Mouse (Mus musculus): Measurements from ENCODE around the gene Tgtp2. TPM values are rescaled to one million over a fixed set of nuclear protein-coding genes. Genes with fewer than 3 reads are reported as not detected.
"Not testable (repeated sequence)": the region's sequence is repeated elsewhere in the genome, so short reads cannot be mapped to it uniquely, and the experiment has no call there.

The Tgtp2 gene
- polyA plus RNA-seq (2012; fragmentation: generic; extraction: Trizol) = 0.12 TPM
- long read RNA-seq, experiment 1, partial matches to known transcripts = 0 of 1 reads
- long read RNA-seq, experiment 1, other reads (novel, unspliced or antisense) = 0 of 1 reads
- long read RNA-seq, experiment 2 = 0 reads

DNA sequence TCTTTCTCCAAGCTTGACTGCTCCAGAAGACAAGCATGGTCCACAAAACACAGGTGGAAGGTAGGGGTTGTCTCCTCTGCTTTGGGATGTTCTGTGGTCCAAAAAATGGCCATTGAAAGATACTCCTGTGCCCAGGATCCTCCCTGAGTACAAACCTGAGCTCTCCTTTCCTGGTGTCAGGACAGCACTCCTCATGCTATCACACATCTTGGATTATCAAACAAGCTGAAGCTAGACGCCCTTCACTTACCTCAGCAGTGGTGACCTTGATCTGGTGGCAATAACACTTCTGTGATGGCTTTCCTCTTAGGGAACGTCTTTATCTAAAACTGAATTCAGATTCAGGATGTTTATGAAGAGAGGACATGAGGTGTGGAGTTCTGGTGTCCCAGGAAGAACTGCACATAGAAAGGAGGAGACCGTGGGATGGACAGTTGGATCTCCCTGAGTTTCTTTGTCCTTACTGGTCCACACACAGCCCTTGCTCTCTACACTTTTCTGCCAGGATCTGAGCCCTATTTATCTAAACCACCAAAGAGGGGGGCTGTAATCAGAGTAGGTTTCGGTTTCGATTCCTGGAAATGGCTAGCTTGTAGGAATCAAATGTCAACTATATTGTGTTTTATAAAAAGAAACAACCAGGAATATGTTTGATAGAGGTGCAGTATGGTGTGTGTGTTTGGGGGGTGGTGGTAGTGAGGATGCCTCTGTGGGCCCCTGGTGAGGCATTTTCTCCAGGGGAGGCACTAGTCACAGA lies at the start of gene Tgtp2:
Gene Tgtp2 (minus strand): TSS at position 494 of the 757 bp plus-strand sequence.
- H3K4me3 ChIP-seq (ENCODE audit: insufficient read depth, poor library complexity, severe bottlenecking); H3K27me3 ChIP-seq (ENCODE audit: control insufficient read depth, insufficient read depth, insufficient read length); H3K79me3 ChIP-seq (ENCODE audit: low read depth); H3ac ChIP-seq (ENCODE audit: control insufficient read depth, insufficient read length, low read depth); H3K36me3 ChIP-seq (ENCODE audit: control insufficient read depth, insufficient read depth); H3K79me2 ChIP-seq (ENCODE audit: control insufficient read depth, insufficient read depth): not testable (repeated sequence)

DNA sequence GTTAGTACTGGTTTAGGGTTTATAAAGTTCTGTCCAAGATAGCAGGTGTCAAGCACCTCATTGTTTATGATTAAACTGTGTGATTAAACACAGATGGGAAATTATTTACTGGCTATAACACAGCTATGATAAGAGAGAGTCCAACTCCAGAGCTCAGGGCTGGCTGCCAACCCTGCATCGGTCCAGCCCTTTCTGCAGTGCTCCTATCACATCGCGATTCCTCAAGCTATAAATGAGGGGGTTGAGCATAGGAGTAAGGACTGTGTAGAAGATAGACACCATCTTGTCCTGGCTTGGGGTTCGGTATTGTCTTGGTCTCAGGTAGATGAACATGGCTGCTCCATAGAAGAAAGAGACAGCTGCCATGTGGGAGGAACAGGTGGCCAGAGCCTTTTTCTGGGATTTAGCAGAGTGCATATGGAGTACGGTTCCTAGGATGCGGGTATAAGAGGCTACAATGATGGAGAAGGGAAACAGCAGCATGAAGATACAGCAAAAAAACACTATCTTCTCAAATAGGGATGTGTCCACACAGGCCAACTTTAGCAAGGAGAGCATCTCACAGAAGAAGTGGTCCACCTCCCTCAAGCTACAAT lies 48.7 kb upstream of the Tgtp2 start:
- H3K36me3 ChIP-seq (ENCODE audit: control insufficient read depth, insufficient read depth) = no peaks in the 10 kb centered on the region
- peaks cover 3% of the 10 kb centered on the region for H3K27me3 ChIP-seq (ENCODE audit: control insufficient read depth, insufficient read depth, insufficient read length)
- H3K4me3 ChIP-seq (ENCODE audit: insufficient read depth, poor library complexity, severe bottlenecking) = no peak overlapping the region
- no peaks in the 10 kb centered on the region for H3K79me3 ChIP-seq (ENCODE audit: low read depth)
- TF ChIP-seq CTCF (IDR thresholded peaks at IDR 0.05; ENCODE audit: control insufficient read depth, insufficient read depth, insufficient read length) (no peak), MAX (IDR thresholded peaks at IDR 0.05) (no peak), USF1 (IDR thresholded peaks at IDR 0.05; ENCODE audit: low read depth) (no peak), MYOG (IDR thresholded peaks at IDR 0.05; ENCODE audit: control insufficient read depth, extremely low read depth, insufficient read length) (no peak), FOSL1 (IDR thresholded peaks at IDR 0.05; ENCODE audit: insufficient read depth, low read length, poor library complexity, severe bottlenecking) (no peak), CEBPB (IDR thresholded peaks at IDR 0.05; ENCODE audit: low read depth) (no peak), MYOD1 (IDR thresholded peaks at IDR 0.05; ENCODE audit: control insufficient read depth, insufficient read length, low read depth) (no peak)
- H3ac ChIP-seq (ENCODE audit: control insufficient read depth, insufficient read length, low read depth) = no peak overlapping the region
- no peaks in the 10 kb centered on the region for H3K79me2 ChIP-seq (ENCODE audit: control insufficient read depth, insufficient read depth)

DNA sequence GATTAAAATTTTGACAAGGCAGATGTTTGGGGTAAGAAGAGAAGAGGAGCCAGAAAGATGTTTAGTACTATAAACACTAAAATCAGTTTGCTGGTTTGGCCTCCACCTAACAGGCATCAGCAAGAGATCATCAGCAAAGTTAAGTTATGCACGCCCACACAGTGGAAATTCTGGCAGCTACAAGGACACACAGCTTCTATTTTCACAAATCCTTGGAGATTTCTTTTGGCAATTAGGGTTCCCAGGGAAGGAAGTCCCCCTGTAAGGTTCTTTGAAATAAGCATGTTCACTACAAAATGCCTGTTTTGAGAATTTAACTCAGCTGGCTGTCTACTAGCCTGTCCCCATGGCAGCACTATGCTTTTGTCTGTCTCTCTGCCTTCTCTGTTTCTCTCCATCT lies 47.0 kb upstream of the Tgtp2 start:
- H3K27me3 ChIP-seq (ENCODE audit: control insufficient read depth, insufficient read depth, insufficient read length) = peaks cover 3% of the 10 kb centered on the region
- TF ChIP-seq USF1 (IDR thresholded peaks at IDR 0.05; ENCODE audit: low read depth) = no peak
- no peak for TF ChIP-seq MAX (IDR thresholded peaks at IDR 0.05)
- no peak for TF ChIP-seq CTCF (IDR thresholded peaks at IDR 0.05; ENCODE audit: control insufficient read depth, insufficient read depth, insufficient read length)
- TF ChIP-seq MYOD1 (IDR thresholded peaks at IDR 0.05; ENCODE audit: control insufficient read depth, insufficient read length, low read depth) = no peak
- TF ChIP-seq MYOG (IDR thresholded peaks at IDR 0.05; ENCODE audit: control insufficient read depth, extremely low read depth, insufficient read length) = no peak
- no peak for TF ChIP-seq CEBPB (IDR thresholded peaks at IDR 0.05; ENCODE audit: low read depth)
- no peak for TF ChIP-seq FOSL1 (IDR thresholded peaks at IDR 0.05; ENCODE audit: insufficient read depth, low read length, poor library complexity, severe bottlenecking)
- no peak overlapping the region for H3ac ChIP-seq (ENCODE audit: control insufficient read depth, insufficient read length, low read depth)
- H3K36me3 ChIP-seq (ENCODE audit: control insufficient read depth, insufficient read depth) = no peaks in the 10 kb centered on the region
- H3K79me2 ChIP-seq (ENCODE audit: control insufficient read depth, insufficient read depth) = no peaks in the 10 kb centered on the region
- H3K4me3 ChIP-seq (ENCODE audit: insufficient read depth, poor library complexity, severe bottlenecking) = no peak overlapping the region
- H3K79me3 ChIP-seq (ENCODE audit: low read depth) = no peaks in the 10 kb centered on the region

DNA sequence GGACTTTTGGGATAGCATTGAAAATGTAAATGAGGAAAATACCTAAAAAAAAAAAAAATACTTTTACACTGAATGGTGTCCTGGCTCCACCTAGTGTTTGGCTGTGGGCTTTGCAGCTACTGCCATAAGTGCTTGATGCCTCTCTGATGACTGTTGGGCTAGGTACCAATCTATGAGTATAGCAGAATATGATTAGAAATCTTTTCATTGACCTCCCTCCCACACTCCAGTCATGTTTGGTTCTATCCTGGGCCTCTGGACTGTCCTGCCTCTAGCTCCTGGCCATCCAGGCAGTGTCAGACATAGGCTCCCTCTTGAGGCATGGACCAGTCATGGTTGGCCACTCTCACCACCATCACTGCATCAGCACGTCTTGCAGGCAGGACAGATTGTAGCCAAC lies 44.8 kb upstream of the Tgtp2 start:
- H3K36me3 ChIP-seq (ENCODE audit: control insufficient read depth, insufficient read depth) = no peaks in the 10 kb centered on the region
- H3K4me3 ChIP-seq (ENCODE audit: insufficient read depth, poor library complexity, severe bottlenecking) = no peak overlapping the region
- peaks cover 3% of the 10 kb centered on the region for H3K27me3 ChIP-seq (ENCODE audit: control insufficient read depth, insufficient read depth, insufficient read length)
- H3K79me2 ChIP-seq (ENCODE audit: control insufficient read depth, insufficient read depth) = no peaks in the 10 kb centered on the region
- no peak overlapping the region for H3ac ChIP-seq (ENCODE audit: control insufficient read depth, insufficient read length, low read depth)
- TF ChIP-seq MAX (IDR thresholded peaks at IDR 0.05) = no peak
- no peak for TF ChIP-seq CEBPB (IDR thresholded peaks at IDR 0.05; ENCODE audit: low read depth)
- no peak for TF ChIP-seq MYOD1 (IDR thresholded peaks at IDR 0.05; ENCODE audit: control insufficient read depth, insufficient read length, low read depth)
- TF ChIP-seq CTCF (IDR thresholded peaks at IDR 0.05; ENCODE audit: control insufficient read depth, insufficient read depth, insufficient read length) = peak; percentile 24
- H3K79me3 ChIP-seq (ENCODE audit: low read depth) = no peaks in the 10 kb centered on the region

DNA sequence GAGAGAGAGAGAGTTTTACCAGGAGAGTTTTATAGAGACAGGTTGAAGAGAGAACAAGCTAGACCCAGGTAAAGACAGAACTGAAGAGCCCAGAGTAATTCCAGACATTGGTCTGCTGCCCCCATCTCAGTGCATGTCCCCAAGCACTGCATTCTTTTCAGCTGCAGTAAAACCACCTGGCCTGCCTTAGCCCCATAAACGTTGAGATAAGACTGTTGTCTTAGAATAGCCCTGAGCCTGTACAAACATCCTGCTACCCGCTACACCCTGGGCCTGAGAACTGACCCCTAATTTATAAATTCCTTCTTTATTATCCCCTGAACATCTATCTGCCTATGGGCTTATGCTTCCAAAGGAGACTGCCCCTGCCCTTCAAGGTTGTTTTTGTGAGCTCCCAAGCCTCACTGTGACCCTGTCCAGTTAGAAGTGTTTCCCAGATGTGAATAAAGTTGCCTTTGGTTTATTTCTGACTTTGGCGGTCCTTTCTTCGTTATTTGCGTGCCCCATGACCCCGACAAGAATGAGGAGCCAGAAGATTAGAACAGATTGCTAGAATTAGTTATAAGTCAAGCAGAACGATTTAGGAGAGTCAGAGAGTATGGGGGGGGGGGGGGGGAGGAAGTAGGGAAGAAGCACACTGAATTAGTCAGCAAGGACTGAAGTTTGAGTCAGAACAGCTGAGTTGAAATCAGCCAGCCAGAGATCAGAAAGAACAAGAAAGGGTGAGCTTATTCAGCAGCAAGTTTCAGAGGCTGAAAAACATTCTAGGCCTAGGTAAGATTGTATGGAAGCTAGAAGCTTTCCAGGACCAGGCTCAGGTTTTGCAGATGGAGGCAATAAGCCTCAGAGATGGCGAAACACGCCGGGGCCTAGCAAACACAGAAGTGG lies 43.9 kb upstream of the Tgtp2 start:
- TF ChIP-seq CEBPB (IDR thresholded peaks at IDR 0.05; ENCODE audit: low read depth) = no peak
- Histone ChIP-seq H3K79me2 (ENCODE audit: control insufficient read depth, insufficient read depth) (no peaks in the 10 kb centered on the region), H3ac (ENCODE audit: control insufficient read depth, insufficient read length, low read depth) (no peak overlapping the region), H3K36me3 (ENCODE audit: control insufficient read depth, insufficient read depth) (no peaks in the 10 kb centered on the region), H3K4me3 (ENCODE audit: insufficient read depth, poor library complexity, severe bottlenecking) (no peak overlapping the region), H3K79me3 (ENCODE audit: low read depth) (no peaks in the 10 kb centered on the region), H3K27me3 (ENCODE audit: control insufficient read depth, insufficient read depth, insufficient read length) (peaks cover 3% of the 10 kb centered on the region)

DNA sequence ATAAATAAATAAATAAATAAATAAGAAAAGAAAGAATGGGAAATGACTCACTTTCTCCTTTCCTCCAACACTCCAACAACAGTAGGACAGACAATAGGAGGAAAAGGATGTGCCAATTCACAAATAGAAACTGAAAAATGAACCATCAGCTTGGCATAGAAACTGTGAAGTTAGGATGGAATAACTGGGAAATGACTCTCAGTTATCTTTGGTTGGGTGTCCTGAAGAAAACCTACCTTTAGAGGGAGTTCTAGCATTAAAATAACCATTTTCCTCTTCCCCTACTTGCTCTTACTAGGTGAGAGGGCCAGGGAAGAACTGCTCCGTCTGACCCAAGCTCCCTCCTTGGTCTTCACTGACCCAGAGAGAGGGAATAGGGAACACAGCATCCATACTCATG lies 41.7 kb upstream of the Tgtp2 start:
- Histone ChIP-seq H3K4me3 (ENCODE audit: insufficient read depth, poor library complexity, severe bottlenecking) (no peak overlapping the region), H3K36me3 (ENCODE audit: control insufficient read depth, insufficient read depth) (no peaks in the 10 kb centered on the region), H3K79me2 (ENCODE audit: control insufficient read depth, insufficient read depth) (no peaks in the 10 kb centered on the region), H3K79me3 (ENCODE audit: low read depth) (no peaks in the 10 kb centered on the region), H3K27me3 (ENCODE audit: control insufficient read depth, insufficient read depth, insufficient read length) (no peaks in the 10 kb centered on the region), H3ac (ENCODE audit: control insufficient read depth, insufficient read length, low read depth) (no peak overlapping the region)
- TF ChIP-seq USF1 (IDR thresholded peaks at IDR 0.05; ENCODE audit: low read depth) (no peak), FOSL1 (IDR thresholded peaks at IDR 0.05; ENCODE audit: insufficient read depth, low read length, poor library complexity, severe bottlenecking) (no peak), CEBPB (IDR thresholded peaks at IDR 0.05; ENCODE audit: low read depth) (no peak), MYOG (IDR thresholded peaks at IDR 0.05; ENCODE audit: control insufficient read depth, extremely low read depth, insufficient read length) (no peak), CTCF (IDR thresholded peaks at IDR 0.05; ENCODE audit: control insufficient read depth, insufficient read depth, insufficient read length) (no peak), MYOD1 (IDR thresholded peaks at IDR 0.05; ENCODE audit: control insufficient read depth, insufficient read length, low read depth) (no peak), MAX (IDR thresholded peaks at IDR 0.05) (no peak)
